Mouse (Mus musculus) heart, embryonic 16.5 days (tissue): ENCODE measurements around the gene Rasl12. TPM values are rescaled to one million over a fixed set of nuclear protein-coding genes. Genes with fewer than 3 reads are reported as not detected.

Experiments
- ATAC-seq: fragments of 200-750 bp; cut with Nextera tagmentation; replicated peaks from 2 replicates; pipeline ENCODE4 v1.8.0; 2017; ENCODE audit warnings: moderate number of reproducible peaks; ENCODE audit not compliant: insufficient read depth, low FRiP score; ENCODE audit errors: extremely low read depth
- H3K27ac ChIP-seq: fragments of 300-500 bp; sonication (generic); 2 replicates; pipeline ENCODE4 v1.5.1; 2014; ENCODE audit warnings: mild to moderate bottlenecking, low read length, control low read depth, moderate library complexity
- H3K27me3 ChIP-seq: fragments of 300-500 bp; sonication (generic); 2 replicates; pipeline ENCODE4 v1.6.1; 2014; ENCODE audit warnings: low read length, mixed read lengths; ENCODE audit not compliant: control insufficient read depth, insufficient read depth
- H3K36me3 ChIP-seq: fragments of 300-500 bp; sonication (generic); 2 replicates; pipeline ENCODE4 v1.6.1; 2014; ENCODE audit not compliant: control insufficient read depth, insufficient read depth
- H3K4me1 ChIP-seq: fragments of 300-500 bp; sonication (generic); 2 replicates; pipeline ENCODE4 v1.6.1; 2014; ENCODE audit warnings: low read length, mixed read lengths; ENCODE audit not compliant: control insufficient read depth, insufficient read depth
- H3K4me2 ChIP-seq: fragments of 300-500 bp; sonication (generic); 2 replicates; pipeline ENCODE4 v1.6.1; 2014; ENCODE audit warnings: low read depth, mild to moderate bottlenecking, control low read depth, low read length
- H3K4me3 ChIP-seq: fragments of 300-500 bp; sonication (generic); 2 replicates; pipeline ENCODE4 v1.5.1; 2014; ENCODE audit warnings: mild to moderate bottlenecking, control low read depth, low read length
- H3K9ac ChIP-seq: fragments of 300-500 bp; sonication (generic); 2 replicates; pipeline ENCODE4 v1.6.1; 2014; ENCODE audit warnings: low read length, control low read depth
- H3K9me3 ChIP-seq: fragments of 300-500 bp; sonication (generic); replicated peaks from 2 replicates; pipeline ENCODE4 v1.6.1; 2016; ENCODE audit warnings: low read length; ENCODE audit not compliant: control insufficient read depth
- WGBS: fragments of 180-500 bp; shearing (Covaris S2); extraction: QIAGEN DNeasy Blood & Tissue Kit; methylation state at CpG from one replicate; pipeline ENCODE4 v1.1.7; 2014; 5-methylcytosine and 5-hydroxymethylcytosine counted together
- polyA plus RNA-seq: library from polyadenylated mRNA; unstranded; fragments of >200 nt; fragmentation: Nextera tagmentation; extraction: Ambion mirVana; gene quantifications from 2 replicates; pipeline ENCODE4 v1.2.1, GENCODE M21; 2015

The Rasl12 gene
- polyA plus RNA-seq, 1 experiment from 2014 or later = 8.4 TPM

DNA sequence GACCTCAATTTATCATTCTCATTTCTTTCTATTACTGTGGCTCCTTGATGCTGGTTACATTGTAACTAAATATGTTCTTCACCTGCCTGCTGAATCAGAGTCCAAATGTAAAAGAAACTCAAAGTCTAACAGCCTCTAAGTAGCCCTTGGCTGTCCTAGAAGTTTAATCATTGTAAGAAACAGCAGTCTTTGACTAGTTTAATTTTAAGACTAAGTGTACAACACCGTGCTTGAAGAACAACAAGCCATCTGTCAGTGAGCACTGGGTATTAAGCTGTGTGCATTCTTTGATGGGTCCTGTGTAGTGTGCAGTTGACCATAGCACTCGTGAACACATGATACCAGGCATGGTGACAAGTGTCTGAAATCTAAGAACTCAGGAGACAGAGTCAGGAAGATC, 29.2 kb downstream of the Rasl12 start:
- no peak overlapping the region for H3K4me2 ChIP-seq
- no peaks in the 10 kb centered on the region for H3K4me1 ChIP-seq
- no peak overlapping the region for H3K9ac ChIP-seq
- no peak overlapping the region for H3K27ac ChIP-seq
- no peaks in the 10 kb centered on the region for H3K27me3 ChIP-seq
- no peak overlapping the region for H3K4me3 ChIP-seq
- 79% methylated on average over 2 of the region's 2 CpGs for WGBS
- ATAC-seq = no peak
- H3K9me3 ChIP-seq = no peaks in the 10 kb centered on the region
- no peaks in the 10 kb centered on the region for H3K36me3 ChIP-seq

DNA sequence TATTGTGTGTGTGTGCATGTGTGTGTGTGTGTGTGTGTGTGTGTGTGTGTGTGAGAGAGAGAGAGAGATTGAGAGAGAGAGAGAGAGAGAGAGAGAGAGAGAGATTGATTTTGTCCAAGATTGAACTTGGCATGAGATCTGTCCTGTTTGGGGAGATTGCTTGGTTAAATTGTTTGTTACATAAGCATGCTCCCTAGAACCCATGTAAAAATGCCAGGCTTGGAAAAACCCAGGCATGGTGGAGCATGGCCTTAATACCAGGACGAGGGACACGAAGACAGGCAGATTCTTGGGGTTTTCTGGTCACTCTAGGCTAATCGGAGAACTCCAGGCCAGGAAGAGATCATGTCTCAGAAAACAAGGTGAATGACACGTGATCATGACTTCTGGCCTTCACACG, 29.7 kb downstream of the Rasl12 start:
- ATAC-seq = no peak
- Histone ChIP-seq H3K4me1 (no peaks in the 10 kb centered on the region), H3K27me3 (no peaks in the 10 kb centered on the region), H3K36me3 (no peaks in the 10 kb centered on the region), H3K9ac (no peak overlapping the region), H3K27ac (no peak overlapping the region), H3K4me3 (no peak overlapping the region), H3K4me2 (no peak overlapping the region), H3K9me3 (no peaks in the 10 kb centered on the region)
- 81% methylated on average over 5 of the region's 5 CpGs for WGBS

DNA sequence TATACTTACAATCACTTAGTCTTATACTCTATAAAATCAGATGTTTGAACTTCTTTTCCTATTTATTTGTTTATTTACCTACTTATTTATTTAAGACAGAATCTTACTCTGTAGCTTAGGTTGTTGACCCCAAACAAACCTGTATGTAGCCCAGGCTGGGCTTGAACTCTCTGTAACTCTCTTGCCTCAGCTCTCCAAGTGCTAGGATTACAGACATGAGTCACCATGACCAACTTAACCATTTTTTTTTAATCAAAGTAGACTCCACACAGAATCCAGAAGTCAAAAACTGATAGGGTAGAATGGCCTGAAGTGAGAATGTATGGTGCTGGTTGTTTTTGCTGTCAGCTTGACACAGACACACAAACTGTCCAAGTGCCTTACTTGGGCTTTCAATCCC, 32.1 kb downstream of the Rasl12 start:
- Histone ChIP-seq H3K27ac (no peak overlapping the region), H3K4me3 (no peak overlapping the region), H3K36me3 (no peaks in the 10 kb centered on the region), H3K4me2 (no peak overlapping the region), H3K9me3 (no peaks in the 10 kb centered on the region), H3K4me1 (no peaks in the 10 kb centered on the region), H3K9ac (no peak overlapping the region), H3K27me3 (no peaks in the 10 kb centered on the region)
- ATAC-seq = no peak

DNA sequence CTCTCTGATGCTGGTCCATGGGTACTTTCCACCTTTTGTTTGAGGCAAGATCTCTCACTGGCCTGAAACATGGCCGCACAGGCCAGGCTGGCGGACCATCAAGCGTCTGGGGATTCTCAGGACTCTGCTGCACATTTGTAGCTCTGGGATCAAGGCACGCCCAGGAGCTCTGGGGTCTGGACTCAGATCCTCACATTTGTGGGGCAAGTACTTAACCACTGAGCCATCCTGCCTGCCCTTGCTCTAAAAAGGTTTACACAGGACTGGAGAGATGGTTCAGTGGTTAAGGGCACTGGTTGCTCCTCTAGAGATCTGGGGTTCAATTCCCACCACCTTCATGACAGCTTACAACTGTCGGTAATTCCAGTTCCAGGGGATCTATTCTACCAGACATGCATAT, 32.6 kb downstream of the Rasl12 start:
- Histone ChIP-seq H3K27me3 (no peaks in the 10 kb centered on the region), H3K4me2 (no peak overlapping the region), H3K36me3 (no peaks in the 10 kb centered on the region), H3K27ac (no peak overlapping the region), H3K9ac (no peak overlapping the region), H3K4me3 (no peak overlapping the region), H3K9me3 (no peaks in the 10 kb centered on the region), H3K4me1 (no peaks in the 10 kb centered on the region)
- WGBS = 81% methylated on average over 5 of the region's 5 CpGs
- ATAC-seq = no peak

DNA sequence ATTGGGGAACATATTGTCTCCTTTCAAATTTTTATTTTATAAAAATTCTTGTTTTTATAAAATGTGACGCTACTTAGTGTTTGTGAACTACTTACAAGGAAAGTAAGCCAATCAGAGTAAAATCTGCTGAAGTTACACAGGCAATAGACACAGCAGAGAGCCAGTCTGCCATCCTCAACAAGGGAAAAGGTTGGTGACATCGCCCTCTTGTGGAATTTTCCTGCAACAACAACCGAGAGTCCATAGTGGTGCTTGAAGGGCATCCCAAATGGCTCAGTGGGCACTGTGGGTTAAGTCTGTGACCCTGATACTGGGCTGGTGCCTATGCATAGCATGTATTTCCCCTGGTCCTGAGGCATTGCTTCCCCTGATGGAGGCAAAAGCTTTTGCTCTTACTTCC, 33.9 kb downstream of the Rasl12 start:
- no peak overlapping the region for H3K9ac ChIP-seq
- H3K4me3 ChIP-seq = no peak overlapping the region
- under 1% methylated on average over 3 of the region's 3 CpGs for WGBS
- no peaks in the 10 kb centered on the region for H3K9me3 ChIP-seq
- H3K27ac ChIP-seq = no peak overlapping the region
- H3K36me3 ChIP-seq = no peaks in the 10 kb centered on the region
- peaks cover 4% of the 10 kb centered on the region; the same call in 1 of the 2 replicates for H3K4me1 ChIP-seq
- no peak for ATAC-seq
- H3K27me3 ChIP-seq = no peaks in the 10 kb centered on the region
- no peak overlapping the region for H3K4me2 ChIP-seq

DNA sequence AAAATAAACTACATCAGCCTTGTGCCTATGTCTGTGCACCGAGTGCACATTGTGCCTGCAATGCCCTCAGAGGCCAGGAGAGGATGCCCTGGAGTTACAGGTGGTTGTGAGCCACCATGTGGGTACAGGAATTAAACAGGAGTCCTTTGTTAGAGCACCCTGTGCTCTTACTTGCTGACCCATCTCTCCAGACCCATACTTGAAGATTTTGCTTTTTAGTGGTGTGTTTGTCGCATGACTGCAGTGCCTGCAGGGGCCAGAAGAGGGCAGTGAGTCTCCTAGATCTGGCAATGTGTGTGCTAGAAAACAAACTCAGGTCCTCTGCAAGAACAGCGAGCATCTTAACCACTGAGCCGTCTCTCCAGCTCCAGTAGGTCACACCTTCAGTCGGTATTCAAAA, 35.8 kb downstream of the Rasl12 start:
- Histone ChIP-seq H3K27ac (no peak overlapping the region), H3K9ac (no peak overlapping the region), H3K4me1 (peaks cover 4% of the 10 kb centered on the region; the same call in 1 of the 2 replicates), H3K9me3 (no peaks in the 10 kb centered on the region), H3K4me2 (no peak overlapping the region), H3K36me3 (no peaks in the 10 kb centered on the region), H3K27me3 (no peaks in the 10 kb centered on the region), H3K4me3 (no peak overlapping the region)
- ATAC-seq = no peak
- WGBS = 68% methylated on average over 5 of the region's 5 CpGs

DNA sequence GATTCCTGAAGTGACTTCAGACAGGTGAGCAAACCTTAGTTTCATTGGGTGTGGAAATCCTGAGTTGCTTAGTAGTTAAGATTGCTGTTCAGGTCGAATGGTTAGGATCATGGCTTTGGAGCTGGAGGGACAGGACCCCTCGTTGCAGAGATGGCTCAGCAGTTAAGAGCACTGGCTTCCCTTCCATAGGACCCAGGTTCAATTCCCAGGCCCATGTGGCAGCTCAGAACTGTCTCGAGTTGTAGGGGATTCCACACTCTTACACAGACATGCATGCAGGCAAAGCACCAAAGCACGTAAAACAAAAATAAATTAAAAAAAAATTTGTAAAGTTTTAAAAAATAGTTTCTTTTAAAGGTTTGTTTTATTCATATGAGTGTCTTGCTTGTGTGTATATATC, 36.9 kb downstream of the Rasl12 start:
- Histone ChIP-seq H3K4me1 (peaks cover 4% of the 10 kb centered on the region; the same call in 1 of the 2 replicates), H3K36me3 (0 out of 2 replicates have a peak, but pooled peaks cover under 1% of the 10 kb centered on the region), H3K4me2 (no peak overlapping the region), H3K9me3 (no peaks in the 10 kb centered on the region), H3K27ac (no peak overlapping the region), H3K4me3 (no peak overlapping the region; the same call in 1 of the 2 replicates), H3K27me3 (no peaks in the 10 kb centered on the region), H3K9ac (no peak overlapping the region)
- WGBS = 66% methylated on average over 4 of the region's 4 CpGs
- no peak for ATAC-seq

DNA sequence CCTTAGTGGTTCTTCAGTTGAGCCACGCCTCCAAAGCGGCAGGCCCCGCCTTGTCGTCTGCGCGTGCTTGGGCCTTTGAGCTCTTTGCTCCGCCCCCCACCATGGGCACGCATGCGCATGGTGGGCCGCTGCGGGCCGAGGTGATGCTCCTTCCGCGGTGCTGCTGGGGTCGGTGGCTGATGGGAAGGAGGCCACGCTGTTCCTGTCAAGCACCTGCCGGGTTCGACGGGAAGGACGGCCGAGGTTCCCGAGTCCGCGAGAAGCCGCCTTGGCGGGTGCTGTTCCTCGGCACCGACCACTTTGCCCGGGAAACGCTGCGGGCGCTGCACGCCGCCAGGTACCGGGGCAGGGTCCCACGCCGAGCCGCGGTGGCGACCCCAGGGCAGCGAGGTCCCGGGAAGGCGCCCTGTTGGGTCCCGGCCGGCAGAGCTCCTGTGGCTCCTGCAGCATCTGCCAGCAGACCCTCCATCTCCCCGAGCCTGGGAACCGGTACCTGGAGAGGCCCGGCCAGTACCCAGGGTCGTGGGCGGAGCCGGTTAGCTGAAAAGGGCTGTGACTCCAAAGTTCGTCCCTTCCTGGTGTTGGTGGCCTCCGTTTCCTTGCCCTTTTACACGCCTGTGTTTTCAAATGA, 37.5 kb downstream of the Rasl12 start, which contains the start of gene Mtfmt:
Gene Mtfmt, plus strand, starts transcription at position 112 of the 631 bp plus-strand sequence.
- no peaks in the 10 kb centered on the region for H3K27me3 ChIP-seq
- H3K27ac ChIP-seq = peak within 1 kb of the TSS; percentile 5; the same call in 1 of the 2 replicates
- peaks cover 6% of the 10 kb centered on the region; the same call in 1 of the 2 replicates for H3K36me3 ChIP-seq
- ATAC-seq = peak; percentile 93
- peak within 1 kb of the TSS; percentile 89 for H3K9ac ChIP-seq
- no peaks in the 10 kb centered on the region for H3K9me3 ChIP-seq
- H3K4me2 ChIP-seq = peak within 1 kb of the TSS; percentile 75
- H3K4me1 ChIP-seq = peaks cover 4% of the 10 kb centered on the region; the same call in 1 of the 2 replicates
- WGBS = under 1% methylated on average over 54 of the region's 54 CpGs
- peak within 1 kb of the TSS; percentile 96 for H3K4me3 ChIP-seq

DNA sequence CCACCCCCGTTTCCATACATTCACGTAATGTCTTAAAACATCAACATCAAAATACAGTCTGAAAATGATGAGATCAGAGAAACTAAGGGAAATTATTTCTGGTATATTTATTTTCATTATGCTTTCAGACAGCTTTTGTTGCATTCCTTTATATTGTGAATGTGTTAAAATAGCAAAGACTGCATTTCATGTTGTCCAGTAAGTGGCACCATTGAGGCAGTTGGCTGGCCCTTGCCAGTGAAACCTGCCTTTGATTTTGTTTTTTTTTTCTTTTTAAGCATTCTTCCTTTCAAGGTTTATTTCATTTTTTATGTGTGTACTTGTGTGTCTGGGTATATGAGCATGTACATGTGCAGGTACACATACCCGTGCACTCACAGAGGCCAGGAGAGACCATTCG, 46.4 kb downstream of the Rasl12 start:
- H3K4me2 ChIP-seq = no peak overlapping the region
- H3K4me3 ChIP-seq = no peak overlapping the region
- no peaks in the 10 kb centered on the region for H3K9me3 ChIP-seq
- H3K36me3 ChIP-seq = peaks cover 37% of the 10 kb centered on the region
- no peak overlapping the region for H3K27ac ChIP-seq
- 90% methylated on average over 4 of the region's 4 CpGs for WGBS
- no peaks in the 10 kb centered on the region for H3K27me3 ChIP-seq
- H3K4me1 ChIP-seq = no peaks in the 10 kb centered on the region
- H3K9ac ChIP-seq = no peak overlapping the region
- no peak for ATAC-seq
